Mouse (Mus musculus) mature B cell (primary cell): ENCODE data around the gene Cfd.

Experiments used
- in situ Hi-C: fragments of 300-500 bp; cut with MboI; formaldehyde crosslinking; loops from 2 replicates; pipeline ENCODE4 v1.14.3; 2019

Cfd gene

GRCm38 (mm10) chr10:79932736-79933135, 42.1 kb downstream of the Cfd start:
- in situ Hi-C loops: no loop called here

DNA sequence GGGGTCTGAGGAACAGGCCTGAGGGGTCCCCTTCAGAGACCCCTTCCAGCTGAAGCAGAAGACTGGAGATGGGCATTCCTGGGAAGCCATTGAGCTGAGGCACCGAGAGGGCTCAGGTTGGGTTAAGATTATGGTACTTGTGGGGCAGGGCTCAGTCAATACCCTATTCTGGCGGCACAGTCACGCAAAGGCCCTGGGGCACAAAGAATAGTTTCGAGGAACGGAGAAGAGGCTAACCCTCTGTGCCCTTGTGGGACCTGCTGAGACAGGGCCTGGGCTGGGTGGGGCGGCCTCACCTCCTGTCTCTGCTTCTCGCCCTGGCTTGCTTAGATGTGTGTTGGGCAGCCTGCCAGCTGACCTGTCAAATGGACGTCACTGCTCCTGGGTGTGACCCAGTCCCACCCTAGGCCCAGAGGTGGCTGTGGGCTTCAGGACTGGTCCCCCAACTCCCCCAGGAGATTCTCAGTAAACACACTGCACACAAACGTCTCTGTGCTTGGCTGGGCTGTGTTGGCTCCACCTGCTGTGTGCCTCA, 42.6 kb downstream of the Cfd start:
- in situ Hi-C loops: no loop called here

DNA sequence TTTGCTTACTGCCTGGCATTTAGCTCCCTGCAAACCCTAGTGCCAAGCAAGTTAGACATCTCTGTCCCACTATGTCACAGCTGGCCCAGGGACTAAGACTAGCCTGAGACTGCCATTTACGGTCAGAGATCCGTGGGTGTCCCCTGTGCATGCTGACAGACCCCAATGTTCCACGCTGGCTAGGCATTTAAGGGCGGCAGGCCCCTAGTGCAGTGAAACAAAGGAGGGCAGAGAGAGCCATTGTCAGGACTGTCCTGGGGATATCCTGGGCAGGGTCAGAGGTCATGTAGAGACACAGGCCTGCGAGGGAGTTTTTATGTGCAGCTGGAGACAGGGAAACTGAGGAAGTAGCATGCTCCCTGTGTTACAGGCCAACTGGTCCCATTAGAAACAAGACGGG, 43.2 kb downstream of the Cfd start:
- in situ Hi-C loops: no loop called here

DNA sequence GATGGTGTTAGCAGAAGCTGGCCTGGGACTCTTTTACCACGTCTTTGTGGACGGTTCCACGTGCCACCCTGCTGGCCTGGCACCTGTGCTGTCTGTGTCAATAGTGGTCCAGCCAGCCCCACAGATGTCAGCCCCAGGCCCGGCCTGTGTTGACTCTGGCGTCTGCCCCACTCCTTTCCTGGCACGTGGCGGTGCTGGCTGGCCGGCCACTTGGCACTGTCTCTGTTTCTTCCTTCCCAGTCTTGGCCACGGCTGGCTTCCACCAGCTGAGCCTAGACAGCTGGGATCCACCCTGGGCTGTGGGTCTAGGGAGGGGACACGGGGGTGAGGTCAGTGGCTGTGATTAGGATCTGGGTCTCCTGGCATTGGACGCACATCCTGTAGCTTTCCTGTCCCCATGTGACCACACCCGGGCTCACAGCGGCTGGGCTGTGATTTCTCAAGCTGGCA, 43.6 kb downstream of the Cfd start:
- in situ Hi-C loops: no loop called here

- in situ Hi-C loops: no loop called here
Measured at GRCm38 (mm10) chr10:79934794-79935569, 44.3 kb downstream of the Cfd start.

- in situ Hi-C loops: no loop called here
Measured at GRCm38 (mm10) chr10:79936284-79936910, 45.7 kb downstream of the Cfd start.

DNA sequence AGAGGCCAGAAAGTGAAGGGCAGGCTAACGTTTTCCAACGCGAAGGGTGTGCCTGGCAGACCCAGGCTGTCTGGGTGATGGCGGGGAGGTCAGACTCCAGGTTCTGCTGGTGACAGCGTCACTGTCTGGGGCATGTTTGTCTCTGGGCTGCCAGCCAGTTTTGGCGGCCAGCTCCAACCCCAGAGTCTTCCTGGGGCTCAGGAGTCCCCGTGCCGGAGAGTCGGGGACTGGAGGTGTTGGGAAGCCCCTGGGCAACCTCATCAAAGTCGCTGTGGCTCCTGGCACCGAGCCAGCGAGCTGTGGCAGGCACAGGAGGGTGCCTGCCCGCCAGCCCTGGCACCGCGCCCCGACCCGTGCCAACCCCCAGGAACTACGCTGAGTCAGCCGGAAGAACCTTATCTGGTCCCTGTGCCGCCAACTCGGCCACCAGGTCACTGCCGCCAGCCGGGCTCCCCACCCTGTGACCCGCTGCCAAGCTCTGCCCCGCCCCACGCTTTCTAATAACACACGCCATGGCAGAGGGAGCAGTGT, 46.3 kb downstream of the Cfd start:
- in situ Hi-C loops: no loop called here

- in situ Hi-C loops: no loop called here
Measured at GRCm38 (mm10) chr10:79937775-79938526, 47.3 kb downstream of the Cfd start.

DNA sequence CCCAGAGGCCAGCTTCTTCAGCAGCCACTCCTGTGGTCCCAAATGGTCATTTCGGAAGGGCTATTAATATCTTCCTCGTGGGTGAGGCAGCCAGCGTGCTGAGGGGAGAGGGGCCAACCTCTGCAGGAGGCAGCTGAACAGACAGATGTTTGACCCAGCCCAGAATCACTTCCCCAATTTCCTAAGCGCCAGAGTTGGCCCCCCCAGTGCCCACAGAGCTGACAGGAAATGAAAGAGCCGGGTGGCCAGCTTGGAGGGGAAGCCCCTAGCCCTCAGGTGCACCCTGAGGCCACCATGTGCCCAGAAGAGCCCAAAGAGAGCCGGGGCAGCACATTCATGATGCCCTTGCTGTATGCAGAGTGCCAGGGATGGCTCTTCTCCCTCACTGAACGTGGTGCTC, 50.1 kb downstream of the Cfd start:
- in situ Hi-C loops: no loop called here
